Mouse (Mus musculus) olfactory bulb, adult 2 months (tissue): ENCODE measurements at regions not wholly inside any gene's neighbourhood (a gene's known extent, or its start where the extent isn't known, plus 50 kb on each side); places are given as distances from the start of the nearest gene placed in this dataset.

Experiments used
- H3K27ac ChIP-seq: fragments of 200-500 bp; 2 replicates; pipeline ENCODE4 v1.5.1; 2012; ENCODE audit warnings: low read depth, low read length; ENCODE audit not compliant: insufficient read depth
- H3K4me1 ChIP-seq: fragments of 200-500 bp; 2 replicates; pipeline ENCODE4 v1.6.1; 2012; ENCODE audit warnings: low read length; ENCODE audit not compliant: control insufficient read depth, insufficient read depth
- H3K4me3 ChIP-seq: fragments of 200-500 bp; 2 replicates; pipeline ENCODE4 v1.5.1; 2012; ENCODE audit warnings: mild to moderate bottlenecking, low read depth, low read length, moderate library complexity; ENCODE audit not compliant: insufficient read depth
- CTCF ChIP-seq: fragments of 200-500 bp; IDR thresholded peaks from 2 replicates; pipeline ENCODE4 v1.5.1; 2012; ENCODE audit warnings: low read depth, mild to moderate bottlenecking, low read length, moderate library complexity; ENCODE audit not compliant: insufficient read depth
- POLR2A ChIP-seq: fragments of 200-500 bp; IDR thresholded peaks from 2 replicates; pipeline ENCODE4 v1.6.1; 2012; ENCODE audit warnings: mild to moderate bottlenecking, low read depth, low read length, moderate library complexity; ENCODE audit not compliant: insufficient read depth
- WGBS: fragments of 180-500 bp; shearing (Covaris S2); methylation state at CpG from one replicate; pipeline ENCODE4 v1.1.7; 2018; 5-methylcytosine and 5-hydroxymethylcytosine counted together

DNA sequence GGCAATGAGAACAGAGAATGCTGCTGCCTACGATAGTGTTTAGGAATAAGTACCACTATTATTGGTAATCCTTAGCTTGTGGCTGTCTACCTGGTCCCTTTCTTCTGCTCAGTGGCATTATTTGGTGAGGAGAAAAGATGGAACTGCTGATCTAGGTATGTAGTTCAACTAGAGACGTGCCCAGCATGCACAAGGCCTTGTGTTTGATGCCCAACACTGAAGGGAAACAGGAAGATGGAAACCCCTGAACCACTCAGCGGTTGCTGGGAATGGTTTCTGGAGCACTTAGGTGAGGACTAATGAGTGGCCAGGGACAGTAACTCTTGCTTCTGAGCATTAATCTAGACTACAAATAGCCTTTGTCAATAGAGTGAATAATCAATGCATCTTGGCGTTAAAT is 1145.5 kb downstream of the Adam3 start:
- no peak overlapping the region for H3K4me3 ChIP-seq
- H3K27ac ChIP-seq = no peak overlapping the region
- 91% methylated on average over 4 of the region's 4 CpGs for WGBS
- no peak for TF ChIP-seq POLR2A
- TF ChIP-seq CTCF = no peak
- no peaks in the 10 kb centered on the region for H3K4me1 ChIP-seq

GRCm38 (mm10) chr8:23580701-23581100 is 1145.0 kb downstream of the Adam3 start:
- Histone ChIP-seq H3K4me3 (no peak overlapping the region), H3K4me1 (no peaks in the 10 kb centered on the region), H3K27ac (no peak overlapping the region)
- TF ChIP-seq POLR2A (no peak), CTCF (no peak)
- 84% methylated on average over 2 of the region's 2 CpGs for WGBS
